Mouse (Mus musculus): Measurements from ENCODE around the gene Carmil3.

DNA sequence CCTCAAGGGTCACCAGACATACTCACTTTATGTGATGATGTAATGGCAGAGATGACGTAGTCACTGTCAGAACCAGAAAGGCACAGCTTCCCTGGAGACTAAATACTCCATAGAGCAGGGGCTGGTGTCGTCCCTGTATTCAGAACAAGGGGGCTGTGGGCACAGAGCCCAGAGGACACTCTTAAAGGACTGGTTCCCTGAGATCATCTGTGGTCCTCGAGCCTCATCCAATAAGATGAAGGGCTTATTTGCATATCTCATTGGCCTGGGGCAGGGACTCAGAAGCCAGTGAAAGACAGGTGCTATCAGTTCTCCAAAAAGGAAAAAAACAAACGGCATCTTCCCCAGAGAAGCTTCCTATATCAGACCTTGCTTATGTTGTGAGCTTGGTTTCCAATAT lies 33.6 kb downstream of the Carmil3 start:
- TF ChIP-seq POLR2A (IDR thresholded peaks at IDR 0.05; ENCODE audit: insufficient read depth, low read length) (no peak), CTCF (IDR thresholded peaks at IDR 0.05; ENCODE audit: low read depth, low read length) (no peak)

All from ES-Bruce4 (cell line).